Mouse (Mus musculus): ENCODE measurements at regions not wholly inside any gene's neighbourhood (a gene's known extent, or its start where the extent isn't known, plus 50 kb on each side); places are given as distances from the start of the nearest gene placed in this dataset.

DNA sequence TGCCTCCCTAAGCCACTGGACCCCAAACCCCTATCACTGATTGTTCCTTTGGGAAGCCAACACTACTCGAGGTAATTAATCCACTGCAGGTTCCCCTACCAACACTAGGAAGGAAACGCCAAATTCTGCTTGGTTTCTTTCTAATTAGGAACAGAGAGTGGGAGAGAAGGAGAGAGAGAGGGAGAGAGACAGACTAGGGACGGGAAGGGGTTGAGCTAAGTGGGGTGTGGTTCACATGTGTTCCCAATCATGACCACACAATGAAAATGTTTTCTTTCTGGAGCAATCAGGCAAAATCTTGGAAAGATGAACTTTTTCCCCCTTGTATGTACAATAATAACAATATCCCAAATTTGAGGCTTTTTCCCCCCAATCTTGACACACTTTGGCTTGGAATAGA, 619.3 kb downstream of the Gm826 start:
- no peak for DNase-seq

DNA sequence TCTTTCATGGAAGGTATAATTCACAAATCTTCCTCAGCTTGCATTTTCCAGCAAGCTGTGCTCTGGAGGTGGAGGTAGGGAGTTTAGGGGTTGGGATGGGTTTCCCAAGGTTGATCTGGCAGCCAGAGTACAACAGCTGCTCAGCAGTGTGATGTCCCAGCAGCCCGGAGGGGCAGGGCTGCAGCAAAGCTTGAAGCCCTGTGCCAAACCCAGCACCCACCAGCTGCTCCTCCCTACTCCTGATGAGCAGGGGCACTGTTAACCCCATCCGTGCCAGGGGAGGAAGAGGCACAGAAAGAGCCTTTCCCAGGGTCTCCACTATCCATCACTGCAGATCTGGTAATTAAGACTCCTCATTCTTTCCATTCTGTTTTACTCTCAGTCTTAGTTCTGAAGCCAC, 615.2 kb downstream of the Gm826 start:
- DNase-seq: no peak

GRCm38 (mm10) chr2:159725158-159726076, 608.5 kb downstream of the Gm826 start:
- DNase-seq: no peak

DNA sequence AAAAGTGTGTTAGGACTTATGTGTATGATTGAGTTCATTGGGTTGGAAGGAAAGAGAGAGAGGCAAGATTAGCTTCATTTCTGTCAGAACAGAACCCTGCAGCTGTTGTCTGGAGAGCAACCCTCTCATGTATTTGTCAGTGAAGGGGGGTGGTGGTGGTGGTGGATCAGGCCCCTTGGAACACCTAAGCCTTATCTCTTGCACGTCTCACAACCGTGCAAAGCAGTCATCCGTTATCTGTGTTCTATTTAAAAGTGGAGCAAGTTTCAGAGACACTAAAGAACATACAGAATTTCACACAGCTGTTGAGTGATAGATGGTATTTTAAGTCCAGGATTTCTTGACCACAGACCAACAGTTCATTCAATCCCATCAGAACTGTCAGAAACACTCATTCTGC, 604.7 kb downstream of the Gm826 start:
- no peak for DNase-seq

- no peak for DNase-seq
Measured at GRCm38 (mm10) chr2:159730221-159730620, 603.7 kb downstream of the Gm826 start.

GRCm38 (mm10) chr2:159731305-159731704, 602.7 kb downstream of the Gm826 start:
- no peak for DNase-seq

GRCm38 (mm10) chr2:159732413-159732812, 601.5 kb downstream of the Gm826 start:
- no peak for DNase-seq

DNA sequence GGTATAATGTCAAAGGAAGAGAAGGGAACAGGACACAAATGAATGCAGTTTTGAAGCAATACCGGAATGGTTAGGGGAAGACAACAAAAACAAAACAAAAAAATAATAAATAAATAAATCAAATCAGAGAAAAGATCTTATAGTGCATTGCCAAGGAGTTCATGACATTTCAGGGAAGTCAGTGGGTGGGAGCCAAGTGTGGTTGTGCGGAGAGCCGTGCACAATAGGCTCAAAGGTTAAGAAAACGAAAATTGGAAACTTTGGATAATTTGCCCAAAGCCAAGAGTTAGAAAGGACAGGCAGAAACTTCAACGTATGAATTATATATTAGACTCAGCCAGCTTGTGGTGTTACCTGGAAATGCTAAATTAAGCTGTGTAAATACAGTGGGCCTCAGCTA, 599.4 kb downstream of the Gm826 start:
- no peak for DNase-seq

GRCm38 (mm10) chr2:159755541-159756011, 578.4 kb downstream of the Gm826 start:
- no peak for DNase-seq

GRCm38 (mm10) chr2:159760806-159761205, 573.2 kb downstream of the Gm826 start:
- DNase-seq: no peak

DNA sequence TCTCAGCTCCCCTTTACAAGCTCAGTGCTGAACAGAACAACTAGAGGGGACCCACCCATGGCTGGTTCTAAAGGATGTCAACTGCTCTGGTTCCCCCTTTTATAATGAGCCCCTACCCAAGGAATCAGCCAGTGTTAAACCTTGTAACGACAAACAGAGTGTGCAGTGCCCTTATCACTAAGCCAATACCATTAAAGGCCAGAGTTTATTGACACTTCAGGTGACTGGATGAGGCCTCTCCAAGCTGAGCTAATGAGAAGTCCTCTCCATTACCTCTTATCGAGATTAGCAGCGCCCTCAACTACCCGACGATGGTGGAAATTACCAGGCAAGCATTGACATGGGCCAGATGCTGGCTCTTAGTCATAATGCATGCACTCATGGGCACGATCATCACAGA, 570.8 kb downstream of the Gm826 start:
- no peak for DNase-seq

All from thymus, postnatal 4 days (tissue).